22 mouse cellular contexts compared by ENCODE assay signal in the genomic region with DNA sequence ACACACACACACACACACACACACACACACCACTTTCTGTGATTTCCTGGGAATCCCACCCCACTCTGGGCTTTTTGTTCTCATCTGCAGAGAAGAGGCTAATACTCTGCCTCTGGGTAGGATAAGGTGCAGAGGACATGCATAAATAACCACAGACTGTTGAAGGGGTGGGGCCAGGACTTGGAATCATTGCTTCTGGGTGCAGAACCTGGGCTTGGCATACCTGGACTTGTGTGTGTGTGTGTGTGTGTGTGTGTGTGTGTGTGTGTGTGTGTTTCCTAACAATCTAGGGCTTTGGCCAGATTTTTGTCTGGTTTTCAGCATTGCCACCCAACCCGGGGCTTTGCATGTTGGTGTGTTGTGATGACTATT. TPM values are rescaled to one million over a fixed set of nuclear protein-coding genes. Genes with fewer than 3 reads are reported as not detected.
A peak's percentile ranks its signal among the peaks of the same experiment; 100 is the strongest.
DNase-seq lines count a peak whose midpoint lies in the region; ATAC-seq and TF ChIP-seq lines count a peak whose summit lies in the region.
"Had no signal": no experiment of that assay in that cellular context is flagged by ENCODE, and none has a peak within 500 bp of the region (broad histone marks: within the 10 kb centered on the region; RNA-seq: fewer than 3 reads in every experiment).

No protein-coding gene starts in this region.

- H3K9ac ChIP-seq in lung, embryonic 16.5 days (ENCODE audit: low read length): no peak overlapping the region
- H3K9ac ChIP-seq in kidney, embryonic 15.5 days: no peak overlapping the region
- H3K9ac ChIP-seq: heart, embryonic 12.5 days; hindbrain, embryonic 14.5 days; liver, embryonic 12.5 days; liver, postnatal 0 days; midbrain, embryonic 15.5 days; neural tube, embryonic 15.5 days; stomach, embryonic 15.5 days had no signal

- DNase-seq in lung, adult 2 months: no peak
- DNase-seq in kidney, adult 2 months: peak; percentile 61
- peak; percentile 54 to 68 for DNase-seq in kidney, postnatal 25 days
- no peak for DNase-seq in heart, postnatal 14 days
- no peak for DNase-seq in gastrocnemius, postnatal 14 days
- DNase-seq in gastrocnemius, postnatal 36 days: no peak
- DNase-seq: adrenal gland, adult 8-10 months; gastrocnemius, postnatal 25 days; right cerebral cortex, postnatal 25 days; thymus, postnatal 14 days had no signal

- H3K4me3 ChIP-seq in lung, embryonic 16.5 days (ENCODE audit: low read length): no peak overlapping the region
- no peak overlapping the region for H3K4me3 ChIP-seq in lung, adult 2 months (replicated peaks; ENCODE audit: extremely low read depth, low read depth, low read length)
- no peak overlapping the region for H3K4me3 ChIP-seq in kidney, adult 2 months (ENCODE audit: insufficient read depth, low read depth, low read length)
- no peak overlapping the region for H3K4me3 ChIP-seq in kidney, embryonic 15.5 days (replicated peaks)
- H3K4me3 ChIP-seq: heart, embryonic 12.5 days; left cerebral cortex, adult 2 months; liver, embryonic 12.5 days; midbrain, embryonic 15.5 days; neural tube, embryonic 15.5 days; stomach, embryonic 15.5 days had no signal

- WGBS in lung, embryonic 16.5 days: 84% methylated on average over 1 of the region's 1 CpGs
- 52% methylated on average over 1 of the region's 1 CpGs for WGBS in lung, adult 2 months
- WGBS in kidney, adult 2 months: 64% methylated on average over 1 of the region's 1 CpGs
- 71% methylated on average over 1 of the region's 1 CpGs for WGBS in kidney, embryonic 15.5 days

- TF ChIP-seq POLR2A in lung, adult 2 months (IDR thresholded peaks at IDR 0.05; ENCODE audit: borderline replicate concordance, extremely low read depth, low read depth, low read length): no peak
- no peak for TF ChIP-seq POLR2A in kidney, adult 2 months (IDR thresholded peaks at IDR 0.05; ENCODE audit: low read depth, low read length)

- intact Hi-C loops in heart, postnatal 14 days (cut with DNase I): loop anchor here (2.0 kb wide), 1 partner anchor 93 kb away; no protein-coding TSS in a partner anchor
- intact Hi-C loops in gastrocnemius, postnatal 14 days (cut with DNase I; ENCODE audit: low total_unique reads): no loop called here
- intact Hi-C loops in gastrocnemius, postnatal 36 days (cut with DNase I): loop anchor here (2.0 kb wide), 1 partner anchor 79 kb away; no protein-coding TSS in a partner anchor

- ATAC-seq in lung, embryonic 16.5 days (ENCODE audit: low read depth): 0 out of 2 replicates have a peak, but pooled peaks have one; percentile 27
- peak; percentile 74; the same call in 1 of the 2 replicates for ATAC-seq in kidney, embryonic 15.5 days (replicated peaks; ENCODE audit: low FRiP score)
- ATAC-seq: forebrain, embryonic 14.5 days; liver, embryonic 12.5 days; liver, postnatal 0 days; midbrain, embryonic 15.5 days had no signal

- H3K9me3 ChIP-seq in lung, embryonic 16.5 days (ENCODE audit: control insufficient read depth, low read length): no peaks in the 10 kb centered on the region
- H3K9me3 ChIP-seq in kidney, embryonic 15.5 days (replicated peaks): no peaks in the 10 kb centered on the region
- H3K9me3 ChIP-seq: heart, embryonic 12.5 days; liver, embryonic 12.5 days; midbrain, embryonic 15.5 days; neural tube, embryonic 15.5 days; stomach, embryonic 15.5 days had no signal

- no peak overlapping the region for H3K4me2 ChIP-seq in lung, embryonic 16.5 days (ENCODE audit: low read depth, low read length)
- H3K4me2 ChIP-seq in kidney, embryonic 15.5 days: no peak overlapping the region
- H3K4me2 ChIP-seq: heart, embryonic 12.5 days; hindbrain, embryonic 14.5 days; liver, embryonic 12.5 days; midbrain, embryonic 15.5 days; neural tube, embryonic 15.5 days; stomach, embryonic 15.5 days had no signal

- no peak for TF ChIP-seq CTCF in lung, adult 2 months (IDR thresholded peaks at IDR 0.05; ENCODE audit: insufficient read depth, low read length)
- TF ChIP-seq CTCF in kidney, adult 2 months (conservative IDR thresholded peaks at IDR 0.05; ENCODE audit: insufficient read depth, insufficient read length, low read depth, low read length): no peak

- 0 out of 2 replicates have a peak, but pooled peaks cover 3% of the 10 kb centered on the region for H3K4me1 ChIP-seq in lung, embryonic 16.5 days (replicated peaks; ENCODE audit: control insufficient read depth, insufficient read depth, low read length)
- H3K4me1 ChIP-seq in lung, adult 2 months (ENCODE audit: control insufficient read depth, insufficient read depth, low read length): no peaks in the 10 kb centered on the region
- H3K4me1 ChIP-seq in kidney, adult 2 months (ENCODE audit: control insufficient read depth, insufficient read depth, low read length): peaks cover 11% of the 10 kb centered on the region
- H3K4me1 ChIP-seq in kidney, embryonic 15.5 days: peaks cover 19% of the 10 kb centered on the region
- H3K4me1 ChIP-seq: liver, embryonic 12.5 days; stomach, embryonic 15.5 days had no signal

- H3K36me3 ChIP-seq in lung, embryonic 16.5 days (ENCODE audit: control insufficient read depth, insufficient read depth, low read length): no peaks in the 10 kb centered on the region
- H3K36me3 ChIP-seq in kidney, adult 2 months (ENCODE audit: control insufficient read depth, insufficient read depth, low read length): no peaks in the 10 kb centered on the region
- H3K36me3 ChIP-seq in kidney, embryonic 15.5 days: no peaks in the 10 kb centered on the region
- H3K36me3 ChIP-seq: heart, embryonic 12.5 days; liver, embryonic 12.5 days; midbrain, embryonic 15.5 days; neural tube, embryonic 15.5 days; stomach, embryonic 15.5 days had no signal

- H3K27me3 ChIP-seq in lung, embryonic 16.5 days (ENCODE audit: control insufficient read depth, insufficient read depth, low read depth, low read length): no peaks in the 10 kb centered on the region
- H3K27me3 ChIP-seq in kidney, adult 2 months (replicated peaks; ENCODE audit: control insufficient read depth, insufficient read depth, low read length): no peaks in the 10 kb centered on the region
- 0 out of 2 replicates have a peak, but pooled peaks cover 6% of the 10 kb centered on the region for H3K27me3 ChIP-seq in kidney, embryonic 15.5 days
- H3K27me3 ChIP-seq: midbrain, embryonic 15.5 days; neural tube, embryonic 15.5 days; stomach, embryonic 15.5 days had no signal

- H3K27ac ChIP-seq in lung, embryonic 16.5 days (ENCODE audit: low read length): peak overlapping the region; percentile 65
- H3K27ac ChIP-seq in kidney, adult 2 months (ENCODE audit: insufficient read depth, low read depth, low read length): peak overlapping the region; percentile 91
- H3K27ac ChIP-seq in kidney, embryonic 15.5 days: peak overlapping the region; percentile 83
- H3K27ac ChIP-seq: hindbrain, embryonic 14.5 days; left cerebral cortex, adult 2 months; liver, embryonic 12.5 days; midbrain, embryonic 15.5 days; neural tube, embryonic 15.5 days; stomach, embryonic 15.5 days had no signal

RNA-seq across cellular contexts. Expression of gene Pitpnm3, which starts 10.3 kb away (rescaled TPM):
- 2.3 and 2.9 TPM in 2 replicates for polyA plus RNA-seq in lung, embryonic 16.5 days (2015; fragmentation: Nextera tagmentation; extraction: Ambion mirVana)
- polyA plus RNA-seq in lung, adult 2 months (2012; rRNA removed): 26.9 and 30.0 TPM in 2 replicates
- polyA plus RNA-seq in kidney, adult 2 months (2012; rRNA removed): 4.7 and 5.5 TPM in 2 replicates
- 0.05 and 0.13 TPM in 2 replicates for polyA plus RNA-seq in kidney, embryonic 15.5 days (2015; fragmentation: Nextera tagmentation; extraction: Ambion mirVana)
- 1 to 10 TPM; 1.3 to 1.6 TPM for total RNA-seq in heart, postnatal 14 days (2021)
- 1 to 10 TPM in 1 of 2 experiments, under 1 TPM in 1; 0.75 to 1.1 TPM for total RNA-seq in gastrocnemius, postnatal 14 days (2021)
- 1 to 10 TPM; 1.1 to 1.9 TPM for total RNA-seq in gastrocnemius, postnatal 36 days (2021)
- total RNA-seq: hematopoietic stem cell, adult 5-6 weeks had no signal
- polyA plus RNA-seq: liver, postnatal 0 days had no signal

Comparison
In these comparisons a context has a peak if more than half of its experiments do, and no peak if none do; other contexts are left out.
1. DNase-seq: peak in kidney, adult 2 months (single experiment) and kidney, postnatal 25 days (2 of 2); none in lung, adult 2 months (single experiment), heart, postnatal 14 days (0 of 2), gastrocnemius, postnatal 14 days (single experiment) and gastrocnemius, postnatal 36 days (0 of 2).
2. Peak in every context shown above with its lines, with median percentiles within 50 percentile points of each other: H3K27ac ChIP-seq.